Mouse (Mus musculus): Measurements from ENCODE around the gene Slc45a2.
A peak's percentile ranks its signal among the peaks of the same experiment; 100 is the strongest.
"Not testable (repeated sequence)": the region's sequence is repeated elsewhere in the genome, so short reads cannot be mapped to it uniquely, and the experiment has no call there.

The Slc45a2 gene

GRCm38 (mm10) chr15:11000421-11000820 is at the start of gene Slc45a2:
Slc45a2 (plus strand) TSS chr15:11000721.
- no peak for DNase-seq (ENCODE audit: low spot score)

GRCm38 (mm10) chr15:10951951-10952759 is 48.4 kb upstream of the Slc45a2 start, which contains the start of gene C1qtnf3:
C1qtnf3 (plus strand) TSS chr15:10952332.
- no peak for DNase-seq (ENCODE audit: low spot score)

- no peak for DNase-seq (ENCODE audit: low spot score)
Observed at GRCm38 (mm10) chr15:10952760-10953305, 47.7 kb upstream of the Slc45a2 start.

GRCm38 (mm10) chr15:10953465-10953864 is 47.1 kb upstream of the Slc45a2 start:
- DNase-seq (ENCODE audit: low spot score), result no peak

GRCm38 (mm10) chr15:10954381-10955016 is 46.0 kb upstream of the Slc45a2 start:
- DNase-seq (ENCODE audit: low spot score), result no peak

GRCm38 (mm10) chr15:10955156-10955555 is 45.4 kb upstream of the Slc45a2 start:
- no peak for DNase-seq (ENCODE audit: low spot score)

GRCm38 (mm10) chr15:10956706-10957105 is 43.8 kb upstream of the Slc45a2 start:
- no peak for DNase-seq (ENCODE audit: low spot score)

- DNase-seq (ENCODE audit: low spot score), result no peak
Observed at GRCm38 (mm10) chr15:10959277-10960026, 41.1 kb upstream of the Slc45a2 start.

GRCm38 (mm10) chr15:10960267-10960666 is 40.3 kb upstream of the Slc45a2 start:
- DNase-seq (ENCODE audit: low spot score), result no peak

- DNase-seq (ENCODE audit: low spot score), result no peak
Observed at GRCm38 (mm10) chr15:10962601-10963000, 37.9 kb upstream of the Slc45a2 start.

- no peak for DNase-seq (ENCODE audit: low spot score)
Observed at GRCm38 (mm10) chr15:10969439-10969838, 31.1 kb upstream of the Slc45a2 start.

- DNase-seq (ENCODE audit: low spot score), result no peak
Observed at GRCm38 (mm10) chr15:10970777-10971176, 29.7 kb upstream of the Slc45a2 start.

- no peak for DNase-seq (ENCODE audit: low spot score)
Observed at GRCm38 (mm10) chr15:10977151-10977550, 23.4 kb upstream of the Slc45a2 start.

- DNase-seq (ENCODE audit: low spot score), result no peak
Observed at GRCm38 (mm10) chr15:10980712-10981111, 19.8 kb upstream of the Slc45a2 start.

- peak; percentile 78 for DNase-seq (ENCODE audit: low spot score)
Observed at GRCm38 (mm10) chr15:10981377-10982063, 19.0 kb upstream of the Slc45a2 start, which contains the start of gene Amacr. Amacr (plus strand) TSS chr15:10981756.

GRCm38 (mm10) chr15:10982064-10982435 is 18.5 kb upstream of the Slc45a2 start:
- DNase-seq (ENCODE audit: low spot score), result no peak

- DNase-seq (ENCODE audit: low spot score), result no peak
Observed at GRCm38 (mm10) chr15:10985756-10986155, 14.8 kb upstream of the Slc45a2 start.

- DNase-seq (ENCODE audit: low spot score), result not testable (repeated sequence)
Observed at GRCm38 (mm10) chr15:10986477-10986876, 14.0 kb upstream of the Slc45a2 start.

GRCm38 (mm10) chr15:10990411-10990810 is 10.1 kb upstream of the Slc45a2 start:
- no peak for DNase-seq (ENCODE audit: low spot score)

- no peak for DNase-seq (ENCODE audit: low spot score)
Observed at GRCm38 (mm10) chr15:10991566-10991965, 9.0 kb upstream of the Slc45a2 start.

GRCm38 (mm10) chr15:10999832-11000231 is 689 bp upstream of the Slc45a2 start:
- DNase-seq (ENCODE audit: low spot score), result no peak

GRCm38 (mm10) chr15:11003791-11004190 is 3.3 kb downstream of the Slc45a2 start:
- no peak for DNase-seq (ENCODE audit: low spot score)
